Mouse (Mus musculus) spleen, embryonic (tissue): Measurements from ENCODE around the gene Sgpp2.

Experiments
- CTCF ChIA-PET: fragments of 350-600 bp; sonication (Branson Sonifier 250); formaldehyde crosslinking; loops from one replicate; lab custom pipeline; 2022; lab: Charles Lee

Gene Sgpp2

GRCm38 (mm10) chr1:78446742-78447141 is 136.6 kb downstream of the Sgpp2 start:
- CTCF ChIA-PET, result no interaction called here

GRCm38 (mm10) chr1:78448091-78448490 is 137.9 kb downstream of the Sgpp2 start:
- CTCF ChIA-PET, result interaction anchor here (0.5 kb wide), 1 partner anchor 11 kb away, joined by 3 read pairs; no protein-coding TSS in a partner anchor

GRCm38 (mm10) chr1:78451070-78451854 is 141.1 kb downstream of the Sgpp2 start:
- CTCF ChIA-PET, result interaction anchor here (0.5 kb wide), 1 partner anchor 310 kb away, joined by 6 read pairs; no protein-coding TSS in a partner anchor

- CTCF ChIA-PET, result no interaction called here
Measured at GRCm38 (mm10) chr1:78452544-78452943, 142.4 kb downstream of the Sgpp2 start.

- CTCF ChIA-PET, result no interaction called here
Measured at GRCm38 (mm10) chr1:78453886-78454285, 143.7 kb downstream of the Sgpp2 start.

- CTCF ChIA-PET, result interaction anchor here (0.6 to 1.3 kb wide), 2 partner anchors 201 to 476 kb away, joined by 3 read pairs; no protein-coding TSS in a partner anchor
Measured at GRCm38 (mm10) chr1:78454659-78455058, 144.5 kb downstream of the Sgpp2 start.
